Mouse (Mus musculus) urinary bladder, postnatal 25 days (tissue): Measurements from ENCODE around the gene Gm379.

ENCODE experiments used
- DNase-seq: peaks from one replicate; pipeline ENCODE4 v3.0.0; 2022; ENCODE audit warnings: low spot score

Gene Gm379

DNA sequence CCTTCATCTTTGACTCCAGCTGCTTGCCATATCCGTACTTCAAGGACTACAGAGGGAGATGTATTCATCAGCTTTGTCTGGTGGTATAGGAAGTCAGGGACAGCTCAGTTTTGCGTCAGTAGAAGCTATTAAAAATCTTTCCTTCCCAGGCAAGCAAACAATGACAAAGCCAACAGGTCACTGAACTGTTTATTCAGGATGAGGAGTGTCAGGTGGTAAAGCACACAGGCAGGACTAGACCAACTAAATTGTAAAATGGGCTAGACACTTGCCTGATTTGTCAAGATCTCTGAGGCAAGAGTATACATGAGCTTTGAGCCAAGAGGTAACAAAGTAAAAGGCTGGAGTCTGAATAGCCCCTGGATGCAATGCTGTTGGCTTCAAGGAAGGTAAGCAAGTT lies at the start of gene Gm379:
Gene Gm379 (minus strand): TSS at position 7 of the 400 bp plus-strand sequence.
- no peak for DNase-seq

DNA sequence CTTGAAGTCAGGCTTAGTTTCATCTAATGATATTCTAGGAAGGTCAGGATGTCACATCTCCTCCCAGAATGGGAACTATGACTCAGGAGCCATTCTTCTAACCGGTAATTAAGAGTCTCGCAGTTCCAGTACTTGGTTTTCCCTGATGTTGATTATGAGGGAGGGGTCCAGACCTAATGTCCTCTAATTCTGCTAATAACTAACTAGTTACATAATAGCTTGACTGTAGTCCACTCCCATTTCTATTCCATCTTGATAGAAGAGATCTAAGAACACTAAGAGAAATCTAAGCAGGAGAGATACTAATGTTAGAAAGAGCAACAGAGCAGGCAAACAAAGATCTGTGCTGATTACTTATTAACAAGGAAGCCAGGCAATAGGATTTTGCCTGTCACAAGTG lies 39.6 kb upstream of the Gm379 start:
- no peak for DNase-seq

DNA sequence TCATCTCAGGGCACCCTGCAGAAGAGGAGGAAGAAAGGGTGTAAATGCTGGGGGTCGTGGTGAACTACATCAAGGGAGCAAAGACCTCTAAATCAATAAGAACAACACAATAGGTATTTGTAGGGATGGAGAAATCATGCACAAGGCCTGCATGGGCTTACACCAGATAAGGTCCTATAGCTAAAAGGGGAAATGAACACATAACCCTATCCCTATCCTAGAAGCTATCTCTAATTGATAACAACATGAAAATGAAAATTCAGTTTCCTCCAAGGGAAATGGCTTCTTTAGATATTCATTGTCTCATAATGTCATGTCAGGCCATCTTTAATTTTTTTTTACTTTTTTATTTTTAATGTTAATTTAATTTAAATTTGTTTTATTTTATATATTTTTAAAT lies 4.2 kb upstream of the Gm379 start:
- DNase-seq: no peak

DNA sequence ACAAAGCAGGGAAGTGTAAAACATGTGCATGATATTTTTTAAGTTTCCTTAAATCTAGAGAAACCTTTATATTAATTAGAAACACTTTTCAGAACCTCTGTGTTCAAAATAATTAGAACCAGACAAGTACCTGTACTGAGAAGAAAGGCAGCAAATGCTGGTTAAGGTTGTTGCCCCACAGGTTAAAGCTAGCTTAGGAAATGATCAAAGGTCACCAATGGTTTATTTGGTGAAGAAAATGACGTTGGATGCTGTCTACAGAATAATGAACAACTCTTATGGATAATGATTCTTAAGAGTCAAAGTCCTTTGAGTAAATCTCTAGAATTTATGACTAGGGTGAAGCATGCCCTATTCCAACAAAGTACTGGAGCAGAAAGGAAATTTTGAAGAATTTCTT lies 42.7 kb downstream of the Gm379 start:
- no peak for DNase-seq

DNA sequence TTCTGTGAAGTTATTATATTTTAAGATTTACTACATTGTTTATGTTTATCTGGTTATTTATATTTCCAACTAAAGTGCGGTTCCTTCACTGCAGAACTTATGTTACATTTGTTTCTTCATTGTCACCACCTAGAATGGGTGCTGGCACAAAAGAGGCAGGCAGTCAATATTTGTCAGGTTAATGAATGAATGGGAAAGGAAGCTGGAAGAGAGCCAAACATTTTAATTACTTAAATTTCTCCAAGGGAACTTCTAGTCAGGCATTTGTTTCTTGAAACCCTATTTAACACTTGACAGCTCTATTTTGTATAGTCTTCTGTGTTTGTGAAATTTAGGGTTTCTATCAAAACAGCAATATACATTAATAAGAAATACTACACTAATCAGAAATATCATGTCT lies 43.8 kb downstream of the Gm379 start:
- DNase-seq: no peak
